Mouse (Mus musculus): ENCODE data around the gene Crtc2. TPM values are rescaled to one million over a fixed set of nuclear protein-coding genes. Genes with fewer than 3 reads are reported as not detected.

The Crtc2 gene
- total and polyA plus RNA-seq, 3 experiments = 7.1 to 66.9 TPM; not detected in 1

GRCm38 (mm10) chr3:90268190-90268589 lies 14.2 kb downstream of the Crtc2 start:
- H3K4me1 ChIP-seq (ENCODE audit: control insufficient read depth in 1 of 2, insufficient read depth in 2 of 2, low read length in 2 of 2) = peaks cover 4 to 29% of the 10 kb centered on the region in 2 experiments
- no peak for TF ChIP-seq MYB (IDR thresholded peaks at IDR 0.05; ENCODE audit: low read depth, low read length)
- no peak for TF ChIP-seq TBP (IDR thresholded peaks at IDR 0.05; ENCODE audit: low read depth, low read length)
- TF ChIP-seq SMC3 (IDR thresholded peaks at IDR 0.05; ENCODE audit: low read depth, low read length) = no peak
- TF ChIP-seq NELFE (IDR thresholded peaks at IDR 0.05; ENCODE audit: low read depth, low read length) = no peak
- TF ChIP-seq ZC3H11A (IDR thresholded peaks at IDR 0.05; ENCODE audit: low read depth, low read length) = no peak
- TF ChIP-seq POLR2AphosphoS5 (IDR thresholded peaks at IDR 0.05; ENCODE audit: borderline replicate concordance, low read depth, low read length) = no peak
- TF ChIP-seq UBTF (IDR thresholded peaks at IDR 0.05; ENCODE audit: borderline replicate concordance, insufficient read depth, low read depth, low read length) = no peak
- no peak for TF ChIP-seq POLR2AphosphoS2 (IDR thresholded peaks at IDR 0.05; ENCODE audit: low read length)
- TF ChIP-seq GABPA (IDR thresholded peaks at IDR 0.05; ENCODE audit: low read depth, low read length) = no peak
- TF ChIP-seq CTCF (IDR thresholded peaks at IDR 0.05 in 2 of 3, conservative IDR thresholded peaks at IDR 0.05 in 1 of 3; ENCODE audit: control insufficient read depth in 1 of 3, insufficient read depth in 1 of 3, low read depth in 2 of 3, low read length in 3 of 3, poor library complexity in 1 of 3, severe bottlenecking in 1 of 3) = no peak
- TF ChIP-seq ETS1 (IDR thresholded peaks at IDR 0.05; ENCODE audit: low read depth, low read length) = no peak
- TF ChIP-seq MAFK (IDR thresholded peaks at IDR 0.05; ENCODE audit: borderline replicate concordance, low read depth, low read length) = no peak
- no peak for TF ChIP-seq MEF2A (IDR thresholded peaks at IDR 0.05; ENCODE audit: extremely low read depth, insufficient replicate concordance, low read depth, low read length, poor library complexity, severe bottlenecking)
- no peak for TF ChIP-seq TCF12 (IDR thresholded peaks at IDR 0.05; ENCODE audit: low read depth, low read length)
- TF ChIP-seq MXI1 (IDR thresholded peaks at IDR 0.05; ENCODE audit: low read depth, low read length) = no peak
- TF ChIP-seq ZMIZ1 (IDR thresholded peaks at IDR 0.05; ENCODE audit: low read depth, low read length) = no peak
- TF ChIP-seq USF2 (IDR thresholded peaks at IDR 0.05; ENCODE audit: borderline replicate concordance in 1 of 2, insufficient read depth in 1 of 2, low read depth in 1 of 2, low read length in 2 of 2) = no peak
- TF ChIP-seq TAL1 (IDR thresholded peaks at IDR 0.05; ENCODE audit: low read length) = no peak
- TF ChIP-seq EP300 (IDR thresholded peaks at IDR 0.05; ENCODE audit: low read depth in 1 of 2, low read length in 2 of 2) = no peak
- H3K4me3 ChIP-seq (ENCODE audit: control insufficient read depth in 1 of 2, insufficient read depth in 1 of 2, low read depth in 2 of 2, low read length in 2 of 2) = no peak overlapping the region
- DNase-seq (ENCODE audit: low read depth, low spot score) = no peak
- no peak overlapping the region for H3K9ac ChIP-seq (ENCODE audit: control insufficient read depth, low read depth, low read length, poor library complexity, severe bottlenecking)
- peaks cover 12 to 26% of the 10 kb centered on the region in 2 experiments for H3K36me3 ChIP-seq (ENCODE audit: control insufficient read depth in 1 of 2, insufficient read depth in 2 of 2, low read length in 2 of 2)
- no peaks in the 10 kb centered on the region for H3K27me3 ChIP-seq (ENCODE audit: control insufficient read depth in 1 of 2, insufficient read depth in 2 of 2, low read length in 2 of 2)
- no peaks in the 10 kb centered on the region for H3K9me3 ChIP-seq (replicated peaks; ENCODE audit: insufficient read depth, low read length)
- H3K27ac ChIP-seq (ENCODE audit: control insufficient read depth, low read depth, low read length) = no peak overlapping the region
- H3K79me2 ChIP-seq (ENCODE audit: control insufficient read depth, insufficient read depth, low read length, poor library complexity) = peaks cover 22% of the 10 kb centered on the region

- Histone ChIP-seq H3K36me3 (ENCODE audit: control insufficient read depth in 1 of 2, insufficient read depth in 2 of 2, low read length in 2 of 2) (peaks cover 16 to 26% of the 10 kb centered on the region in 2 experiments), H3K79me2 (ENCODE audit: control insufficient read depth, insufficient read depth, low read length, poor library complexity) (peaks cover 22% of the 10 kb centered on the region), H3K4me1 (ENCODE audit: control insufficient read depth in 1 of 2, insufficient read depth in 2 of 2, low read length in 2 of 2) (peaks cover 4 to 29% of the 10 kb centered on the region in 2 experiments), H3K4me3 (ENCODE audit: control insufficient read depth in 1 of 2, insufficient read depth in 1 of 2, low read depth in 2 of 2, low read length in 2 of 2) (no peak overlapping the region), H3K9me3 (replicated peaks; ENCODE audit: insufficient read depth, low read length) (no peaks in the 10 kb centered on the region), H3K27ac (ENCODE audit: control insufficient read depth, low read depth, low read length) (no peak overlapping the region), H3K9ac (ENCODE audit: control insufficient read depth, low read depth, low read length, poor library complexity, severe bottlenecking) (no peak overlapping the region), H3K27me3 (ENCODE audit: control insufficient read depth in 1 of 2, insufficient read depth in 2 of 2, low read length in 2 of 2) (no peaks in the 10 kb centered on the region)
- TF ChIP-seq RCOR1 (IDR thresholded peaks at IDR 0.05; ENCODE audit: low read depth, low read length) = no peak
- TF ChIP-seq SIN3A (IDR thresholded peaks at IDR 0.05; ENCODE audit: low read length) = no peak
- TF ChIP-seq RAD21 (IDR thresholded peaks at IDR 0.05; ENCODE audit: low read depth, low read length) = no peak
- no peak for TF ChIP-seq JUND (IDR thresholded peaks at IDR 0.05; ENCODE audit: low read depth, low read length)
- TF ChIP-seq BHLHE40 (IDR thresholded peaks at IDR 0.05; ENCODE audit: borderline replicate concordance, low read depth, low read length) = no peak
- TF ChIP-seq MYB (IDR thresholded peaks at IDR 0.05; ENCODE audit: low read depth, low read length) = no peak
- TF ChIP-seq ZC3H11A (IDR thresholded peaks at IDR 0.05; ENCODE audit: low read depth, low read length) = no peak
- DNase-seq (ENCODE audit: low read depth, low spot score) = no peak
Observed at GRCm38 (mm10) chr3:90268971-90269370, 15.0 kb downstream of the Crtc2 start.
